Mouse (Mus musculus) heart, postnatal 0 days (tissue): ENCODE results near the gene Nol11.

Experiments used
- CTCF ChIP-seq: IDR thresholded peaks from 2 replicates; pipeline ENCODE4 v1.5.1; 2016; ENCODE audit warnings: antibody characterized with exemption, control low read depth, low read depth
- EP300 ChIP-seq: IDR thresholded peaks from 2 replicates; pipeline ENCODE4 v1.6.1; 2016; ENCODE audit warnings: antibody characterized with exemption, low read depth

GRCm38 (mm10) chr11:107130221-107130788 is 58.9 kb downstream of the Nol11 start:
- no peak for TF ChIP-seq EP300
- no peak for TF ChIP-seq CTCF
